Mouse (Mus musculus): ENCODE results near the gene Slco3a1.

- no peak for TF ChIP-seq CTCF (IDR thresholded peaks at IDR 0.05; ENCODE audit: low read depth, low read length)
- TF ChIP-seq POLR2AphosphoS5 (IDR thresholded peaks at IDR 0.05; ENCODE audit: insufficient replicate concordance, low read depth, low read length): no peak
- no peak for TF ChIP-seq GATA1 (IDR thresholded peaks at IDR 0.05; ENCODE audit: borderline replicate concordance, low read length)
- no peak for TF ChIP-seq TAL1 (conservative IDR thresholded peaks at IDR 0.05; ENCODE audit: low read depth, low read length)
- no peak for TF ChIP-seq GATA2 (IDR thresholded peaks at IDR 0.05; ENCODE audit: borderline replicate concordance, low read depth, low read length)
Observed at GRCm38 (mm10) chr7:74365623-74366022, 189.0 kb downstream of the Slco3a1 start.
